Mouse (Mus musculus) testis, adult 2 months (tissue): ENCODE results near the gene Mrpl2. TPM values are rescaled to one million over a fixed set of nuclear protein-coding genes. Genes with fewer than 3 reads are reported as not detected.

Experiments used
- H3K27ac ChIP-seq: fragments of 200-500 bp; 2 replicates; pipeline ENCODE4 v1.5.1; 2012; ENCODE audit warnings: low read depth, low read length; ENCODE audit not compliant: control insufficient read depth, insufficient read depth
- H3K27me3 ChIP-seq: fragments of 200-500 bp; 2 replicates; pipeline ENCODE4 v1.6.1; 2012; ENCODE audit warnings: mild to moderate bottlenecking, low read length, moderate library complexity; ENCODE audit not compliant: control insufficient read depth, insufficient read depth
- H3K36me3 ChIP-seq: fragments of 200-500 bp; 2 replicates; pipeline ENCODE4 v1.6.1; 2012; ENCODE audit warnings: mild to moderate bottlenecking, low read length; ENCODE audit not compliant: control insufficient read depth, insufficient read depth
- H3K4me1 ChIP-seq: fragments of 200-500 bp; 2 replicates; pipeline ENCODE4 v1.6.1; 2012; ENCODE audit warnings: low read length; ENCODE audit not compliant: control insufficient read depth, insufficient read depth
- H3K4me3 ChIP-seq: fragments of 200-500 bp; 2 replicates; pipeline ENCODE4 v1.5.1; 2012; ENCODE audit warnings: low read depth, mild to moderate bottlenecking, low read length, moderate library complexity, mixed read lengths; ENCODE audit not compliant: control insufficient read depth
- CTCF ChIP-seq: fragments of 200-500 bp; IDR thresholded peaks from 2 replicates; pipeline ENCODE4 v1.5.1; 2012; ENCODE audit warnings: low read depth, mild to moderate bottlenecking, inconsistent platforms, low read length, moderate library complexity; ENCODE audit not compliant: control insufficient read depth, insufficient read depth, insufficient replicate concordance
- POLR2A ChIP-seq: fragments of 200-500 bp; IDR thresholded peaks from 2 replicates; pipeline ENCODE4 v1.6.1; 2012; ENCODE audit warnings: low read depth, mild to moderate bottlenecking, inconsistent platforms, low read length, moderate library complexity; ENCODE audit not compliant: control insufficient read depth
- polyA plus RNA-seq: library from polyadenylated mRNA; depleted of rRNA; stranded (reverse); fragments of >200 nt; gene quantifications from 2 replicates; pipeline ENCODE4 v1.2.3, GENCODE M21; 2012

The Mrpl2 gene
- polyA plus RNA-seq, 1 experiment = 25.5 TPM

- H3K27me3 ChIP-seq = no peaks in the 10 kb centered on the region
- H3K27ac ChIP-seq = no peak overlapping the region
- H3K4me1 ChIP-seq = no peaks in the 10 kb centered on the region
- H3K4me3 ChIP-seq = no peak overlapping the region
- H3K36me3 ChIP-seq = no peaks in the 10 kb centered on the region
- no peak for TF ChIP-seq CTCF
Observed at GRCm38 (mm10) chr17:46609721-46610514, 36.1 kb upstream of the Mrpl2 start.

- no peaks in the 10 kb centered on the region for H3K4me1 ChIP-seq
- H3K27ac ChIP-seq = no peak overlapping the region
- TF ChIP-seq POLR2A (no peak), CTCF (no peak)
- no peaks in the 10 kb centered on the region for H3K27me3 ChIP-seq
- H3K36me3 ChIP-seq = no peaks in the 10 kb centered on the region
- H3K4me3 ChIP-seq = no peak overlapping the region
Observed at GRCm38 (mm10) chr17:46611316-46611715, 34.7 kb upstream of the Mrpl2 start.

DNA sequence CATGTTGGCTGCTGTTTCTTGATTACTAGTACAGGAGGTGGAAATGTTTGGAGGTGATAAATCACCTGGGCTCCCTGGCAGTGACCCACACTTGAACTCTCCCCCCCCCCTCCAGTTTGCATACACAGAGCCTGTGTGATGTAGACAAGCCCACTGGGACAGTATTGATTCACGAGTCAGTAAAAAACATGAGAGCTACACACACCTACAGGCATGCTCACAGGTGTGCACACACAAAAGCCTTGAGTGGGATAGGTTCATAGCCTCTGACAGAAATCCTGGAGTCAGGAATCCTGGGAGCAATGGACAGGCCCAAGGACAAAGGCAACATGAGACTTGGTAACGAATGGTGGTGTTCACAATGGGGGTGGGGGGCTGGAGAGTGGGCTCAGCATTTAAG lies 33.8 kb upstream of the Mrpl2 start:
- H3K36me3 ChIP-seq = no peaks in the 10 kb centered on the region
- no peaks in the 10 kb centered on the region for H3K4me1 ChIP-seq
- TF ChIP-seq CTCF (no peak), POLR2A (no peak)
- H3K27me3 ChIP-seq = no peaks in the 10 kb centered on the region
- H3K27ac ChIP-seq = no peak overlapping the region
- H3K4me3 ChIP-seq = no peak overlapping the region

DNA sequence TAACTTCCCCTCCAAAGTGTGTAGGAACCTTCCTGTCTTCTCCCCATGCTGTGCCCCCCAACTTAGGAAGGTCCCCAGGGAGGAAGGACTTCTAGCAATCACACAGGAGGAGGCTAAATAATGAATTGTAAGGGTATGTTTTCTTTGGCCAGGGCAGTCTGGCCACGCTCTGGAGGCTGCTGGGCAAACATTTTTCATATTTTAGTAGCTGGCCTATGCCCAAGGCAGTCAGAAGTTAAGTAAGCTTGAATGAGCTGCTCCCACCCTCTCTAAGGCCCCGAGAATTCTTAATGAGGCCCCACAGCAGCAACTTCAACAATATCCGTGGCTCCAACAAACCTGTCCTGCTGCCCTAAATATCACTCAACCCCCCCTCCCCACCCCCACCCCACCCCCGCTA lies 33.2 kb upstream of the Mrpl2 start:
- no peaks in the 10 kb centered on the region for H3K4me1 ChIP-seq
- H3K36me3 ChIP-seq = no peaks in the 10 kb centered on the region
- H3K4me3 ChIP-seq = no peak overlapping the region
- no peaks in the 10 kb centered on the region for H3K27me3 ChIP-seq
- TF ChIP-seq CTCF = no peak
- no peak for TF ChIP-seq POLR2A
- H3K27ac ChIP-seq = no peak overlapping the region

- Histone ChIP-seq H3K4me3 (no peak overlapping the region), H3K27ac (no peak overlapping the region), H3K36me3 (no peaks in the 10 kb centered on the region), H3K27me3 (no peaks in the 10 kb centered on the region), H3K4me1 (no peaks in the 10 kb centered on the region)
- TF ChIP-seq CTCF = no peak
- no peak for TF ChIP-seq POLR2A
Observed at GRCm38 (mm10) chr17:46613229-46613628, 32.8 kb upstream of the Mrpl2 start.

- Histone ChIP-seq H3K27me3 (no peaks in the 10 kb centered on the region), H3K4me1 (no peaks in the 10 kb centered on the region), H3K27ac (no peak overlapping the region), H3K4me3 (no peak overlapping the region), H3K36me3 (no peaks in the 10 kb centered on the region)
- TF ChIP-seq POLR2A (no peak), CTCF (no peak)
Observed at GRCm38 (mm10) chr17:46617799-46618198, 28.2 kb upstream of the Mrpl2 start.

DNA sequence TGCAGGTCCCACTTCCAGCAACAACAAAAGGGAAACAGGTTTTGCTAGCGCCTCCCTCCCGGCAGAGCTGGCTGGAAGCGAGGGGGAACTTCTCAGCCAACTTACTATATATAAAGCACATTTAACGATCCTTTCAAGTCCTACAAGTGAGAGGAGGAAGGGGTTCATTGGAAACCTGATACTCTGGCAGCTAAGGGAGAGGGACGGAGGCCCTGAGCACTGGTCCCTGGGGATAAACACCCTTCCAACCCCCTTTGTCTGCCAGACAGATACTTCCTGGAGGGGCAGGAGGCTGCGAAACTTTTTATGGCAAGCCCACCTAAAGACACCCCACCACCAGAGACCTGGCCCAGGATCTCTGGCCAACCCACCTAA lies 27.6 kb upstream of the Mrpl2 start:
- no peaks in the 10 kb centered on the region for H3K4me1 ChIP-seq
- H3K27ac ChIP-seq = no peak overlapping the region
- no peaks in the 10 kb centered on the region for H3K36me3 ChIP-seq
- no peaks in the 10 kb centered on the region for H3K27me3 ChIP-seq
- TF ChIP-seq CTCF (no peak), POLR2A (no peak)
- H3K4me3 ChIP-seq = no peak overlapping the region
